Mouse (Mus musculus): ENCODE data around the gene Golgb1.
"Not testable (repeated sequence)": the region's sequence is repeated elsewhere in the genome, so short reads cannot be mapped to it uniquely, and the experiment has no call there.

The Golgb1 gene

GRCm38 (mm10) chr16:36874583-36875275, at the start of gene Golgb1, which contains the start of gene Eaf2:
Gene Golgb1 (plus strand): TSS chr16:36875140.
Gene Eaf2 (minus strand): TSS chr16:36875003.
- DNase-seq: peak; percentile 98 to 100

DNA sequence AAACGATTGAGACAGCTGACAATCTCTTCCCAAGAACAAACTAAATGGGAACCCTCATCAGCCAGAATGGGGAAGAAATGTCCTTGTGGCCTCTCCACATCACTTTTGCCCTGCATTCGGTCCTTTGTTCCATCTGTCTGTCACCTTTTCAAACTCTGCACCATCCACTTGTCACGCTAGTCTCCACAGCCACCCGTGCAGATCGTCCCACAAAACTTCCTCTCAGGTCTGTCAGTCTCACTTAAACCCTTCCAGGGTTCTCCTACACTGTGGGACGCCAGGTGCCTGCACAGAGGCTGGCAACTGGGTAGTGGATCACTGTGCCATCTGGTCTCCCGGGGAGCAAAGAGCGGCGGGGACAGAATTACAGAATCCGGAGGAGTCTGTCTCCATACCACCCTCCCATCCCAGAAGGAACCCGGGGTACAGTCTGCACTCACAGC, 47.3 kb upstream of the Golgb1 start:
- no peak for DNase-seq

DNA sequence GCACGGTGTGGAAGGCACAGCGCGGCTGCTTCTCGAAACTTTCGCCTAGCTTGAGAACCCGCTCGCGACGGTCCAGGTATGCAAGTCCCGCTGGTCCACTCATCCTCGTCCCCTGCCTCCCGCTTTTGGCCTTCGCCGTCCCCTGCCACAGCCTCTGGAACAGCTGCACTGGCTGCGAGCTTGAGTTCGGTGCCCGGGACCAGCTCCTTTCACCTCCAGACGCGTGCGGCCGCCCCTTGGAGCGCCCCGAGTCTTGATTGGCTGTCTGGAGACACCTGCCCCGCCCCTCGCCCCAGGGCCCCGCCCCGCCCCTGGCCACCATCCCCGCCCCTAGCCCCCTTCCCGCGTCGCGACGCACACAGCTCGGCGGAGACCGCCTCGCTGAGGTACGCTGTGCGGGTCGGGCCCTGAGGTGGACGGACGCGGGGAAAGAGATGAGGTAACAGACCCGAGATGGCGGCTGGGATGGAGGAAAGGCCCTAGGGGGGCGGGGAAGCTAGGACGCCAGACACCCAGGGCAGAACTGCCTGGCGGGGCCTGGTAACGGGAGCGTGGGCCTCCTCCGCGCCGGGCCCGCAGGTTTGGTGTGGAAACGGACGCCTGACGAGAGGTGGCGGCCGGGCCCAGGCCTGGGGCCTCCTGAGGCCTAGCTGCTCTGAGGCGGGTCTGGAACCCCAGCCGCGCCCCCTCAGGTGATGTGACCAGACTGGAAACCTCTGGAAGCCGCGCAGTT, 46.7 kb upstream of the Golgb1 start, which contains the start of gene Iqcb1:
TSS of gene Iqcb1 (plus strand) at position 332 of the 733 bp plus-strand sequence.
- peak; percentile 80 to 85 for DNase-seq

DNA sequence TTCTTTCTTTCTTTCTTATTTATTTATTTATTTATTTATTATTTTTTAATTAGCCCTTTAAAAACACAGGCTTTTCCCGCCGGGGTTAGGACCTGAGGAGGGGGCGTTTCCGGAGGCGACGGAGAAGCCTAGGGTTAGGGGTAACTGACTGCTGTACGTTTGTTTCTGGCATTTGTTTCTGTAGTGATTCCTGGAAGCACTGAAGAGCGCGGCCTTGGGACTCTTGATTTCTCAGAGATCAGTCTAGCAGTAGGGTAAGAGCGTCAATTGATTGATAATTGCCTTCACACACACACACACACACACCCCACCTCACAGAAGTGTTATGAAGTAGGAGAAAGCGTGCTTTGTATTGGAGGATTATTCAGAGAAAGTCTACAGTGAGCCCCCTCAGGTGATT, 46.1 kb upstream of the Golgb1 start:
- DNase-seq: no peak

DNA sequence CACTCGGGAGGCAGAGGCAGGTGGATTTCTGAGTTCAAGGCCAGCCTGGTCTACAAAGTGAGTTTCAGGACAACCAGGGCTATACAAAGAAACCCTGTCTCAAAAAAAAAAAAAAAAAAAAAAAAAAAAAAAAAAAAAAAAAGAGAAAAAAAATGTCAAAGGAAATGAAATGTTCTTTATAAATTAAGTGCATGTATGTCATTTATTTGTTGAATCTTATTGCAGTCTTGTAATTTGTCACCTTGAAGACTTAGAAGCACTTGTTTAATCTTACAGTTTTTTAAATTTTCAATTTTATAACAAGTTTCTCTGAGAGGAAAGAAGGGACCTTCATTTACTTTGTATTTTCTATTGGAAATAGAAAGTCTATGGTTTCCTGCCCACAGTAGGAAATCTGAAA, 28.0 kb upstream of the Golgb1 start:
- DNase-seq: not testable (repeated sequence)

DNA sequence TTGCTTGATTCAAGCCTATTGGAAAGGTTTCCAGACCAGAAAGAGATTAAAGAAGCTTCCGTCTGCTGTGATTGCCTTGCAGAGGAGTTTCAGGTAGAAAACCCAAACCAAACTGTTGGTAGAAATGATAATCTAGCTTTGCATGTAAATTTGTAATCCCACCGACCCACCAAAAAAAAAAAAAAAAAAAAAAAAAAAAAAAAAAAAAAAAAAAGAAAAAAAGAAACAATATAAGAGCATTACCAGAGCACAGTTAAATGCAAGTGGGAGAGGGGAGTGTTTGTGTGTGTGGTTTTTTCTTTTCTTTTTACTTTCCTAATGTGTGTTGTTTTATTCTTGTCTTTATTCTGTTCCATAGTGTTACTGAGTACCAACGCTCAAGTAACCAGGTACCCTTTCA, 23.7 kb upstream of the Golgb1 start:
- no peak for DNase-seq

DNA sequence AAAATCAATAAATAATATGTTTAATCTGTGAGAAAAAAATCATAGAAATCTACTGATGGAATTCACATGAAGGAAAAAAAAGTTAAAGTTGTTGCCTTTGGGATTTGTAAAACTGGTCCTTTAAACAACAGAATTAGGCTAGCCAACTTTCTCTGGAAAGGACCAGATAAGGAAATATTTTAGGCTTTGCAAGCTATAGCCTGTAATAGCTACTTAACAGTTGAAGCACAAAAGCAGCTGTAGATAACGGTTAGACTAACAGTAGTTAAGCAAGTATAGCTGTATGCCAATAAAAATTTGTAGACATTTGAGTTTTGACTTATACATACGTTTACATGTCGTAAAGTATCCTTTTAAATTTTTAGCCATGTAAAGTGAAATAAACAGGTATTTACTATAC, 11.4 kb upstream of the Golgb1 start:
- no peak for DNase-seq

- no peak for DNase-seq
These were observed 5.5 kb upstream of the Golgb1 start for GRCm38 (mm10) chr16:36869442-36869841.

GRCm38 (mm10) chr16:36875276-36875851, 424 bp downstream of the Golgb1 start:
- DNase-seq: peak; percentile 10 to 50

DNA sequence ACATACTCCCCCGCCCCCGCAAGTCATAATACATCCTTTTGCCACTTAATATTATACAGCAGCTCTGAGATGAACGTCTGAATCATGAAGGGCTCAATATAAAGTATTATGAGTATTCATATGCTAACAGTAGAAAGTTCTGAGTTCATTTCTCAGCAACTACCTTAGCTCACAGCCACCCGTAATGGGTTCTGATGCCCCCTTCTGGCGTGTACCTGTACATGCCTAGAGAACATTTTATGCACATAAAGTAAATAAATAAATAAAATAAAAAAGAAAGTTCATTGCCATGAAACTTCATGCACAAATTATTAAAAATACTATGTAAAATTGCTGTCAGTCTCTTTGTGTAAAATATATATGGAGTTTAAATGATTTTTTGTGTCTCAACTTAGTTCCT, 2.4 kb downstream of the Golgb1 start:
- DNase-seq: peak in 1 of 2 experiments; percentile 22

GRCm38 (mm10) chr16:36882737-36883343, 7.9 kb downstream of the Golgb1 start:
- DNase-seq: no peak

GRCm38 (mm10) chr16:36884881-36885280, 9.9 kb downstream of the Golgb1 start:
- DNase-seq: peak in 1 of 2 experiments; percentile 32

DNA sequence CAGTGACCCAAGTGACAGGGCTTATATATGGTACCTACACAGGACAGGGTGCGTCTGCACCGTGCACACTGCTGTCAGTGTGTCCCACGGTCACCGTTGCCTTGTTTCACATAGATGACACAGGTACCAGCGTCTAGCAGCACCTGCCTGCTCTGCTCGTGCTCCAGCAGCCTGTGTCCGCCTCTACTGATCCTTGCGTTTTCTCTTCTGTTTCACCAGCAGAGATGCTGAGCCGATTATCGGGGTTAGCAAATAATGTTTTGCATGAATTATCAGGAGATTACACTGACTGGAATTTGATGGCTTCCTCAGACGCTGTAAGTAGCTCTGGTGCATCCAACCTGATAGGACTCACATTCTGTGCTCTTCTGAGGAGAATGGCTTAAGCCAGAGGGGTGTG, 11.0 kb downstream of the Golgb1 start:
- no peak for DNase-seq

GRCm38 (mm10) chr16:36887546-36887945, 12.6 kb downstream of the Golgb1 start:
- no peak for DNase-seq

- DNase-seq: no peak
These were observed 15.6 kb downstream of the Golgb1 start for GRCm38 (mm10) chr16:36890559-36890958.

DNA sequence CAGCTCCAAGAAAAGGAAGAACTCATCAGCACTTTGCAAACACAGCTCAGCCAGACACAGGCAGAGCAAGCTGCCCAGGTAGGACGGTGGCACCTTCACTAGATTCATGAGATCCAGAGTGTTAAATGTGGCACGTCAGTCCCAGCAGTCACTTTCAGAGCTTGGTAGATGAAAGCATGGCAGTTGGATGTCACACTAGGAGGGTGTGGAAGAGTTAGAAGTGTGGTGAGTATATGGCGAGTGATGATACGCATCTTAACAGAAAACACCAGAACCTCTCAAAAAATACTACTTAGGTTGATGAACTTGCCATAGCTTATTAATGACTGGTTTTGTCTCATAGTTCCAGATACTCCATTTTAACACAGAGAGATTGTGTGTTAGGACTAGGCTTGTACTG, 16.5 kb downstream of the Golgb1 start:
- no peak for DNase-seq

- no peak for DNase-seq
These were observed 18.4 kb downstream of the Golgb1 start for GRCm38 (mm10) chr16:36893317-36893716.

GRCm38 (mm10) chr16:36896712-36897111, 21.8 kb downstream of the Golgb1 start:
- DNase-seq: no peak

- DNase-seq: no peak
These were observed 28.2 kb downstream of the Golgb1 start for GRCm38 (mm10) chr16:36903156-36903555.

DNA sequence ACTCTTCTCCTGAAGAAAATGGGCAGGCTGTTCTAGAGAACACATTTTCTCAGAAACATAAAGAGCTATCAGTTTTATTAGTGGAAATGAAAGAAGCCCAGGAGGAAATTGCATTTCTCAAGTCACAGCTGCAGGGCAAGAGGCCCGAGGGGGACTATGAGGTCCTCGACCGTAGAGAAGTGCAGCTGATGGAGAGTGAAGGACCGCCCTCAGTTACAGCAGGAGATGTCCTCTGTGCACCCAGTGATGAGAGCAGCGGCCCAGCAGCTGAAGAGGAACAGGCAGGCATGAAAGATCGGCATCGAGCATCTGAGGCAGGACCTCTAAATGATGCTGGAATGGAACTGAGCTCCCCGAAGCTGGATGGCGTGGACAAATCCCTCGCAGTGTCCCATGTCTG, 37.0 kb downstream of the Golgb1 start:
- DNase-seq: no peak

DNA sequence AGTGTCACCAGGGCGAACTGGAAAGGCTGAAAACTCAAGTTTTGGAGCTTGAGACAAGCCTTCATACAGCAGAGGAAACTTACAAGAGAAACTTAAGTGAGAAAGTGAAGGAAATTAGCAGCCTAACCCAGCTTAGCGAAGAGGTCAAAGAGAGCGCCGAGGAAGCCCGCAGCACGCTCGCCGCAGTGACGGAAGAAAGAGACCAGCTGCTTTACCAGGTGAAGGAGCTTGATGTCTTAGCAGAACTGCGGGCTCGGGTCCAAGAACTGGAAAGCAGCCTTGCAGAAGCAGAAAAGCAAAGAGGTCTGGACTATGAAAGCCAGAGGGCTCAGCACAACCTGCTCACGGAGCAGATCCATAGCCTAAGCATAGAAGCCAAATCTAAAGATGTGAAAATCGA, 37.4 kb downstream of the Golgb1 start:
- no peak for DNase-seq

GRCm38 (mm10) chr16:36914195-36914594, 39.3 kb downstream of the Golgb1 start:
- peak; percentile 72 to 79 for DNase-seq

- DNase-seq: no peak
These were observed 43.6 kb downstream of the Golgb1 start for GRCm38 (mm10) chr16:36918505-36918904.
